Mouse (Mus musculus): Measurements from ENCODE around the gene Sntb2. TPM values are rescaled to one million over a fixed set of nuclear protein-coding genes. Genes with fewer than 3 reads are reported as not detected.

The Sntb2 gene
- polyA plus RNA-seq, 1 experiment from 2014 or later = 18.7 TPM

DNA sequence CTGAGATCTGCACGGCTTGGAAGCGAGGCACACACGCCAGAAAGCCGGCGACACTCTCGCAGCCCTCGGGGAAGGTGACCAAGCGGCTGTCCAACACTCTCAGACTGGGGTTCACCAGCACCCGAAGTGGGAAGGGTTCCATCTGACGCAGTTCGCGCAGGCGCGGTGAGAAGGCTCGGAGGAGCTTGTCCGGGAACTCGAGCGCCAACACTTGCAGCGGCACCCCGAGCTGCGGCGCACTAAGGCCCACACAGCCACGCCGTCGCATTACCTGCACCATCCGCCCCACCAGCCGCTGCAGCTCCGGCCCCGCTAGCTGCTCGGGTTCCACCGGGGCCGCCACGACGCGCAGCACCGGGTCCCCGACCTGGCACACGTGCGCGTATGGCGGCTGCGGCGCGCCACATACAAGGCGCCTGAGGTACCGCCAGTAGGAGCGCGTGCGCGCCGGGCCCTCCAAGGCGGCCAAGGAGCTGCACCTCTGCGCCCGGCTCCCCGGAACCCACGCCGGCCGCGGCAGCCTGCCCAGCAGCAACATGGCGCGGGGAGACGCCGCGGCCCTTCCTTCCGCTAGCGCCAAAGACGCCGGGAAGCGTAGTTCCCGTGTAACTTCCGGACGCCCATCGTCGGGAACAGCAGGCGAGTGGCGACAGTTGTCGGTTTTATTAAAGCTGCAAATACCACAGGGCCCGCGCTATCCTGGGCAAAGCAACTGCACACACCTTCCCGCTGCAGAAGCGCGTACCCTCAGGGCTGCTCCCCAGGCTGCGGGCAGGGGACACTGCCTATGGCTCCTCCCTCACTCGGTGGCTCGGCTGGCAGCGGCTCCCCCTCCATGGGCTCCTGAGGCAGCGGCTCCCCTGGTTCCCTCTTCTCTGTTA, 112.8 kb downstream of the Sntb2 start, which contains the start of gene Pdf:
Gene Pdf, minus strand, starts transcription at position 554 of the 881 bp plus-strand sequence.
- Histone ChIP-seq H3K4me3 (ENCODE audit: low read length) (peak within 1 kb of the TSS; percentile 91), H3K9me3 (ENCODE audit: control insufficient read depth, low read length) (no peaks in the 10 kb centered on the region), H3K27ac (ENCODE audit: low read depth, low read length) (peak within 1 kb of the TSS; percentile 97), H3K4me2 (replicated peaks; ENCODE audit: low read depth, low read length) (peak within 1 kb of the TSS; percentile 89), H3K36me3 (ENCODE audit: control insufficient read depth, insufficient read depth, low read length) (peaks cover 73% of the 10 kb centered on the region), H3K27me3 (ENCODE audit: control insufficient read depth, insufficient read depth, low read length) (no peaks in the 10 kb centered on the region), H3K4me1 (ENCODE audit: control insufficient read depth, insufficient read depth, low read length) (0 out of 2 replicates have a peak, but pooled peaks cover 6% of the 10 kb centered on the region), H3K9ac (ENCODE audit: low read depth, low read length) (peak within 1 kb of the TSS; percentile 96)
- ATAC-seq (ENCODE audit: low FRiP score, low TSS enrichment) = peak; percentile 85
- under 1% methylated on average over 87 of the region's 87 CpGs for WGBS

DNA sequence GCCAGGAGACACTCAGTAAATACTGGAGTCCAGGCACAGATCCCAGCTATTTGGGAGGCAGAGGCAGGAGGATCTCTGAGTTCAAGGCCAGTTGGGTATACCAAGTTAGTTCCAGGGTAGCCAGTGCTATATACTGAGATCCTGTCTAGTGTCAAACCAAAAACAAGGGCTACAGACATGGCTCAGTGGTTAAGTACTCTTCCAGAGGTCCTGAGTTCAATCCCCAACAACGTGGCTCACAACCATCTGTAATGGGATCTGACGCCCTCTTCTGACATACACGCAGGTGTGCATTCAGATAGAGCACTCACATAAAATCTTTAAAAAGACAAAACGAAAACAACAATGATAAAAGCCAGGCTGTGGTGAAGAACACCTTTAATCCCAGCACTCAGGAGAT, 113.9 kb downstream of the Sntb2 start:
- no peak overlapping the region; the same call in 1 of the 2 replicates for H3K27ac ChIP-seq (ENCODE audit: low read depth, low read length)
- no peak overlapping the region for H3K9ac ChIP-seq (ENCODE audit: low read depth, low read length)
- H3K4me1 ChIP-seq (ENCODE audit: control insufficient read depth, insufficient read depth, low read length) = 0 out of 2 replicates have a peak, but pooled peaks cover 6% of the 10 kb centered on the region
- 93% methylated on average over 4 of the region's 4 CpGs for WGBS
- no peaks in the 10 kb centered on the region for H3K9me3 ChIP-seq (ENCODE audit: control insufficient read depth, low read length)
- H3K4me3 ChIP-seq (ENCODE audit: low read length) = peak overlapping the region; percentile 91; the same call in 1 of the 2 replicates
- H3K4me2 ChIP-seq (replicated peaks; ENCODE audit: low read depth, low read length) = peak overlapping the region; percentile 89; the same call in 1 of the 2 replicates
- no peaks in the 10 kb centered on the region for H3K27me3 ChIP-seq (ENCODE audit: control insufficient read depth, insufficient read depth, low read length)
- no peak for ATAC-seq (ENCODE audit: low FRiP score, low TSS enrichment)
- H3K36me3 ChIP-seq (ENCODE audit: control insufficient read depth, insufficient read depth, low read length) = peaks cover 71% of the 10 kb centered on the region

DNA sequence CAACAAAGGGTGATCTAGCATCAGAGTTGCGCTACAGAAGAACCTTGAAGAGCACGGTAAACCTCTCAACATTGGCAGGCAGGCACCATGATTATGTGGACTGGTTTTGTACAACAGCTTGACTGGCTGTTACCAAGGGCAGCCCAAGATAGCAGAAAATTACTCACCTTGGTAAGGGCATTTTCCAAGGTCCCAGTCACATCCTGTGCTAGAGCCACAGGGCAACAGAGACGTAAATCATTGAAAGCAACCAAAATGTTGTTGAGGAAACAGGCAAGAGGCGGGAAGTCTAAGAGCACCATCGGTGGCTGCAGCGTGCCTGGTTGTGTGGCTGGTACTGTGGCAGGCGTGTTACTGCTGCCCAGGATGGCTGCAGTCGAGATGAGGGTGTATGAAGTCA, 116.5 kb downstream of the Sntb2 start:
- Histone ChIP-seq H3K27ac (ENCODE audit: low read depth, low read length) (no peak overlapping the region), H3K4me2 (replicated peaks; ENCODE audit: low read depth, low read length) (no peak overlapping the region), H3K4me3 (ENCODE audit: low read length) (no peak overlapping the region), H3K27me3 (ENCODE audit: control insufficient read depth, insufficient read depth, low read length) (no peaks in the 10 kb centered on the region), H3K4me1 (ENCODE audit: control insufficient read depth, insufficient read depth, low read length) (0 out of 2 replicates have a peak, but pooled peaks cover 3% of the 10 kb centered on the region), H3K9ac (ENCODE audit: low read depth, low read length) (no peak overlapping the region), H3K9me3 (ENCODE audit: control insufficient read depth, low read length) (no peaks in the 10 kb centered on the region), H3K36me3 (ENCODE audit: control insufficient read depth, insufficient read depth, low read length) (peaks cover 51% of the 10 kb centered on the region)
- no peak for ATAC-seq (ENCODE audit: low FRiP score, low TSS enrichment)
- WGBS = 96% methylated on average over 8 of the region's 8 CpGs

DNA sequence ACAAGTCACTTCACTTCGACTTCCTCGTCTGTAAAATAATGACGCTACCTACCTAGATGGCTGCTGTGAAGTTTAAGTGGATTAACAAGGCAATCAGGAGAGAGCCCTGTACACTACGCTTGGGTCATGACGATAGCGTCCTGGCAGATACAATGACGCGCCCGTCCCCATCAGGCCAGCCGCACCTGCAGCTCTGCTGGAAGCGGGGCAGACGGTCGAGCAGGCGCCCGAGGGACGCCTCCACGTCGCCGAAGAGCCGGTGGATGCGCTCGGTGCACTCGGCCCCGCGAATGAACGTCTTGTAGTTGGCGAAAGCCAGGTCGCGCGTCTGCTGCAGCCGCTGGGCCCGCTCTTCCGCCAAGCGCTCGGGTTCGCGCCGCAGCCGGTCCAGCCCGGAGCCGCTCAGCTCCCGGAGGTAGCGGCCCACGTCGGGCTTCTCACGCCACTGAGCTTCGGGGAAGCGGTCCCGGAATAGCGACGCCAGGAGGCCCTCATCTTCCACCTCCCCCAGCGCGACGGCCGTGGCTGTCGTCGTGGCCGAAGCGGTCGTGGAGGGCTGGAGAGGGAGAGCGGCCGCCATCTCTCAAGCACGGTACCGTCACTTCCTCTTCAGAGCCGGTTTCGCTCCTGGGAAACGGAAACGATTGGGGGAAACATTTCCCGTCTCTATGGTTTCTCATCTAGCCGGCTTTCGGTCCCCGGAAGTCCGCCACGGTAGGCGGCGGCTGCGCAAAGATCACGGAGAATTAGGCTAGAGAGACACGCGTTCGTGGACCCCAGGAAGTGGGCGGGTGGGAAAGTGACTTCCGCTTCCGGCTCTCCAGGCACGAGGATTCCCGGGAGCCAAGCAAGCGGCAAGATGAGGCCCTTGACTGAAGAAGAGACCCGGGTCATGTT, 120.8 kb downstream of the Sntb2 start, which contains the start of the genes Cog8 and Nip7:
Gene Cog8, minus strand, starts transcription at position 614 of the 897 bp plus-strand sequence.
Gene Nip7, plus strand, starts transcription at position 802 of the 897 bp plus-strand sequence.
- H3K9me3 ChIP-seq (ENCODE audit: control insufficient read depth, low read length) = no peaks in the 10 kb centered on the region
- WGBS = under 1% methylated on average over 88 of the region's 88 CpGs
- H3K36me3 ChIP-seq (ENCODE audit: control insufficient read depth, insufficient read depth, low read length) = peaks cover 51% of the 10 kb centered on the region
- peaks cover 6% of the 10 kb centered on the region; the same call in 1 of the 2 replicates for H3K4me1 ChIP-seq (ENCODE audit: control insufficient read depth, insufficient read depth, low read length)
- peak within 1 kb of the TSS; percentile 91 for H3K4me2 ChIP-seq (replicated peaks; ENCODE audit: low read depth, low read length)
- peak within 1 kb of the TSS; percentile 63; the same call in 1 of the 2 replicates for H3K27ac ChIP-seq (ENCODE audit: low read depth, low read length)
- H3K27me3 ChIP-seq (ENCODE audit: control insufficient read depth, insufficient read depth, low read length) = no peaks in the 10 kb centered on the region
- H3K4me3 ChIP-seq (ENCODE audit: low read length) = peak within 1 kb of the TSS; percentile 99
- peak within 1 kb of the TSS; percentile 91 for H3K9ac ChIP-seq (ENCODE audit: low read depth, low read length)
- ATAC-seq (ENCODE audit: low FRiP score, low TSS enrichment) = peak; percentile 91

DNA sequence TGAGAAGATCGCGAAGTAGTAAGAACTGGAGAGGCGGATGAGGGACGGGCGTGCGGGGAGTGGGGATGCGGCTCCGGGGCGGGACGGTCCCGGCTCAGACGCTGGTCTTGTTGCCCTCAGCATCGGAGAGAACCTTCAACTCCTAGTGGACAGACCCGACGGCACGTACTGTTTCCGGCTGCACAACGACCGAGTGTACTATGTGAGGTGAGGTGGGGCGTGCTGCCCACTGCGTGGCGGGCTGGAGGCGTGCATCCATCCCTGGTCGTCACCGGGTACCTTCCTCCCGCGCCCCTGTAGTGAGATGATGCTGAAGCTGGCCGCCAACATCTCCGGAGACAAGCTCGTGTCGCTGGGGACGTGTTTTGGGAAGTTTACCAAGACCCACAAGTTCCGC, 121.4 kb downstream of the Sntb2 start:
- ATAC-seq (ENCODE audit: low FRiP score, low TSS enrichment) = peak; percentile 71
- Histone ChIP-seq H3K9me3 (ENCODE audit: control insufficient read depth, low read length) (no peaks in the 10 kb centered on the region), H3K27me3 (ENCODE audit: control insufficient read depth, insufficient read depth, low read length) (no peaks in the 10 kb centered on the region), H3K27ac (ENCODE audit: low read depth, low read length) (peak overlapping the region; percentile 51; the same call in 1 of the 2 replicates), H3K36me3 (ENCODE audit: control insufficient read depth, insufficient read depth, low read length) (peaks cover 46% of the 10 kb centered on the region), H3K9ac (ENCODE audit: low read depth, low read length) (peak overlapping the region; percentile 75), H3K4me2 (replicated peaks; ENCODE audit: low read depth, low read length) (peak overlapping the region; percentile 91), H3K4me3 (ENCODE audit: low read length) (peak overlapping the region; percentile 99), H3K4me1 (ENCODE audit: control insufficient read depth, insufficient read depth, low read length) (peaks cover 6% of the 10 kb centered on the region; the same call in 1 of the 2 replicates)
- WGBS = under 1% methylated on average over 33 of the region's 33 CpGs

DNA sequence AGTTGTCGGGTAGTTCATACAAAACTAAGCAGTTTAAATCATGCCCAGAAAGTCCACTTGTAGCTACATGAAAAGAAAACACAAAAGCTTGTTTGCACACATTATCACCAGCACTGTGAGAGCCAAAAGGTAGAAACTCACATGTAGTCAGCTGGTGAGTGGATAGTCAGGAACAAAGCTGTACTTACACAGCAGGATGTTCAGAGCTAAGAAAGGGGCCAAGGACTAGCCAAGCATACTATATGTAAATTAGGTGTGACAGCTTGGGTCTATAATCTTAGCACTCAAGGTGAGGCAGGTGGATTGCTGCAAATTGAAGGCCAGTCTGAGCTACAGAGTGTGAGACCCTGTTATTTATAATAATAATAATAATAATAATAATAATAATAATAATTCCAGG, 127.1 kb downstream of the Sntb2 start:
- Histone ChIP-seq H3K9me3 (ENCODE audit: control insufficient read depth, low read length) (no peaks in the 10 kb centered on the region), H3K36me3 (ENCODE audit: control insufficient read depth, insufficient read depth, low read length) (peaks cover 17% of the 10 kb centered on the region), H3K4me3 (ENCODE audit: low read length) (no peak overlapping the region), H3K9ac (ENCODE audit: low read depth, low read length) (no peak overlapping the region), H3K27me3 (ENCODE audit: control insufficient read depth, insufficient read depth, low read length) (no peaks in the 10 kb centered on the region), H3K4me1 (ENCODE audit: control insufficient read depth, insufficient read depth, low read length) (peaks cover 3% of the 10 kb centered on the region; the same call in 1 of the 2 replicates), H3K4me2 (replicated peaks; ENCODE audit: low read depth, low read length) (no peak overlapping the region), H3K27ac (ENCODE audit: low read depth, low read length) (no peak overlapping the region)
- no peak for ATAC-seq (ENCODE audit: low FRiP score, low TSS enrichment)
- 86% methylated on average over 1 of the region's 1 CpGs for WGBS

DNA sequence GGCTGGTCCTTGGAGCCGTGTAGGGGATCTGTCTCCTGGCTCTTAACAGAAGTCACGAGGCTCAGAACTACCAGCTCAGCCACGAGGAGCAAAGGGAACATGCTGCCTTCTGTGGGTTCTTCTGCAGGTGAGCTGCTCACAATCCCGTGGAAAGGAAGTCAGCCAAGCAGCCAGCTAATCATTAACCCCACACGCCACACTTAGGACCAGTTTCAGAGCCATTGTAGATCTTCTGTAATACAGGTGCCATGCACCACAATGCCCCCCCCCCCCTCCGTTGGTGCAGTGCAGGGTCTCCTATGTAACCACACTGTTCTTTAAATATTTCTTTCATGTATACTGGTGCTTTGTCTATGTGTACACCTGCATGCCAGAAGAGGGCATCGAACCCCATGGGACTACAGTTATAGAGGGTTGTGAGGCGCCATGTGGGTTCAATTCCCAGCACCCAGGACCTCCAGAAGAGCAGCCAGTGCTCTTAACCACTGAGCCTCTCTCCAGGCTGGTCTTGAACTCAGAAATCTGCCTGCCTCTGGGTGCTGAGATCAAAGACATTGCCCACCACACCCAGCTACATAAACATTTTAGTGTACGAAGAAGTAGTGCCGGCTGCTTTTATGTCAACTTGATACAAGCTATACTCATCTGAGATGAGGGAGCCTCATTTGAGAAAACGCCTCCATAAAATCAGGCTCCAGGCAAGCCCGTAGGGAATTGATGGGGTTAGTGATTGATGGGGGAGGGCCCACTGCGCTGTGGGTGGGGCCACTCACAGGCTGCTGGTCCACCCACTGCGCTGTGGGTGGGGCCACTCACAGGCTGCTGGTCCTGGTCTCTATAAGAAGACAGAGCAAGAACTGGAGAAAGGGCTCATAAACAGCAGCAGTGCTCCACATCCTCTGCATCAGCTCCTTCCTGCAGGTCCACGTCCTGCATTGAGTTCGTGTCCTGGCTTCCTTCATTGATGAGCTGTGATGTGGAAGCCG, 130.3 kb downstream of the Sntb2 start, which contains the start of gene Tmed6:
Gene Tmed6, minus strand, starts transcription at position 134 of the 986 bp plus-strand sequence.
- H3K4me2 ChIP-seq (replicated peaks; ENCODE audit: low read depth, low read length) = no peak within 1 kb of the TSS
- peak; percentile 78 for ATAC-seq (ENCODE audit: low FRiP score, low TSS enrichment)

More for the DNA sequence above, 130.3 kb downstream of the Sntb2 start, which contains the start of gene Tmed6:
- Histone ChIP-seq H3K9me3 (ENCODE audit: control insufficient read depth, low read length) (no peaks in the 10 kb centered on the region), H3K27me3 (ENCODE audit: control insufficient read depth, insufficient read depth, low read length) (no peaks in the 10 kb centered on the region), H3K4me3 (ENCODE audit: low read length) (no peak within 1 kb of the TSS), H3K4me1 (ENCODE audit: control insufficient read depth, insufficient read depth, low read length) (no peaks in the 10 kb centered on the region), H3K9ac (ENCODE audit: low read depth, low read length) (no peak within 1 kb of the TSS), H3K27ac (ENCODE audit: low read depth, low read length) (peak within 1 kb of the TSS; percentile 7; the same call in 1 of the 2 replicates), H3K36me3 (ENCODE audit: control insufficient read depth, insufficient read depth, low read length) (peaks cover 9% of the 10 kb centered on the region)
- WGBS = 48% methylated on average over 17 of the region's 17 CpGs

Data from kidney, embryonic 14.5 days (tissue).